Mouse (Mus musculus): ENCODE data around the gene Nrxn3.

GRCm38 (mm10) chr12:89811815-89812549 is 1089.3 kb downstream of the Nrxn3 start:
- TF ChIP-seq GATA1 (IDR thresholded peaks at IDR 0.05; ENCODE audit: borderline replicate concordance, low read length) (no peak), FLI1 (IDR thresholded peaks at IDR 0.05; ENCODE audit: low read length) (no peak)
